Mouse (Mus musculus): ENCODE data around the gene Defb43. TPM values are rescaled to one million over a fixed set of nuclear protein-coding genes. Genes with fewer than 3 reads are reported as not detected.

The Defb43 gene
- polyA plus RNA-seq, 1 experiment from 2014 or later = not detected

DNA sequence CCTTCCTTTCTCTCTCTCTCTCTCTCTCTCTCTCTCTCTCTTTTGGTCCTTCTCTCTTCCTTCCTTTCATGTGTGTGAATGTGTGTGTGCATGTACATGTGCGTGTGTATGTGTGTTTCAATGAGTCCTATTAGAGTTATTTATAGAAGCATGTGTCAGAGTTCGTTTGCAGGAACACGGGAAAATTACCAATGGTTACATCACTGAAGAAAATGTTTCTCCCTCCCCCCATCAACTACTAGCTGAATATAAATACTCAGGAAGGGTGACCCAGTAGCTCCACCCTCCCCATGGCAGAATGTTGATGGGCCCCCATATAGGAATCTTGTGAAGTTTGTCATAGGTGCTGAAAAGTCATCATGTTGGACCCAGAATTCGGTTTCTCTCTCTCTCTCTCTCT lies 1.5 kb downstream of the Defb43 start:
- TF ChIP-seq CTCF (IDR thresholded peaks at IDR 0.05; ENCODE audit: low read depth) = no peak
- no peak for TF ChIP-seq EP300 (optimal IDR thresholded peaks at IDR 0.05)
- 60% methylated on average over 4 of the region's 4 CpGs for WGBS
- Histone ChIP-seq H3K9ac (ENCODE audit: low read length) (no peak overlapping the region), H3K4me3 (ENCODE audit: low read depth, low read length) (no peak overlapping the region), H3K36me3 (ENCODE audit: control insufficient read depth, insufficient read depth, low read length) (no peaks in the 10 kb centered on the region), H3K4me2 (replicated peaks; ENCODE audit: low read depth) (no peak overlapping the region), H3K27me3 (ENCODE audit: control insufficient read depth, insufficient read depth, low read length) (no peaks in the 10 kb centered on the region), H3K9me3 (ENCODE audit: control insufficient read depth, low read length) (0 out of 2 replicates have a peak, but pooled peaks cover 2% of the 10 kb centered on the region), H3K4me1 (replicated peaks; ENCODE audit: control insufficient read depth, insufficient read depth) (no peaks in the 10 kb centered on the region), H3K27ac (replicated peaks) (no peak overlapping the region)
- DNase-seq (ENCODE audit: low spot score) (no peak), ATAC-seq (ENCODE audit: low FRiP score, low TSS enrichment) (no peak)

DNA sequence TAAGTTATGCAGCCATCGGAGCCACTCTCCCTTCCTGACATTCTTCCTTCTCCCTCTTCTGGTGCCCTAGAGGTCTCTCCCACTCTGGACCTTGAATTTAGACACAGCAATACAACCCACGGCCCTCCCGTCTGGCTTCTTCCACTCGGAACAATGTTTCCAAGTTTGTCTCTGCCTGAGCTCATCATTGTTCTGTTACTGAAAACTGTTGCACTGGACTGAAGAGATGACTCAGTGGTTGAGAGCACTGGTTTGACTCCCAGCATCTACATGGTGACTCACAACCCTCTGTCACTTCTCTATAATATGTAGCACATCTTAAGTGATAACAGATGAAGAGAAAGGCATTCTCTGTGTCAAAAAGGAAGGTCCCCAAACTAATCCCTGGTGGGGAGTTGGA lies 3.1 kb downstream of the Defb43 start:
- Histone ChIP-seq H3K4me3 (ENCODE audit: low read depth, low read length) (no peak overlapping the region), H3K27me3 (ENCODE audit: control insufficient read depth, insufficient read depth, low read length) (no peaks in the 10 kb centered on the region), H3K36me3 (ENCODE audit: control insufficient read depth, insufficient read depth, low read length) (no peaks in the 10 kb centered on the region), H3K9me3 (ENCODE audit: control insufficient read depth, low read length) (0 out of 2 replicates have a peak, but pooled peaks cover 2% of the 10 kb centered on the region), H3K9ac (ENCODE audit: low read length) (no peak overlapping the region), H3K4me1 (replicated peaks; ENCODE audit: control insufficient read depth, insufficient read depth) (no peaks in the 10 kb centered on the region), H3K4me2 (replicated peaks; ENCODE audit: low read depth) (no peak overlapping the region), H3K27ac (replicated peaks) (no peak overlapping the region)
- ATAC-seq (ENCODE audit: low FRiP score, low TSS enrichment) (no peak), DNase-seq (ENCODE audit: low spot score) (no peak)
- 76% methylated on average over 4 of the region's 4 CpGs for WGBS
- TF ChIP-seq EP300 (optimal IDR thresholded peaks at IDR 0.05) (no peak), CTCF (IDR thresholded peaks at IDR 0.05; ENCODE audit: low read depth) (no peak)

DNA sequence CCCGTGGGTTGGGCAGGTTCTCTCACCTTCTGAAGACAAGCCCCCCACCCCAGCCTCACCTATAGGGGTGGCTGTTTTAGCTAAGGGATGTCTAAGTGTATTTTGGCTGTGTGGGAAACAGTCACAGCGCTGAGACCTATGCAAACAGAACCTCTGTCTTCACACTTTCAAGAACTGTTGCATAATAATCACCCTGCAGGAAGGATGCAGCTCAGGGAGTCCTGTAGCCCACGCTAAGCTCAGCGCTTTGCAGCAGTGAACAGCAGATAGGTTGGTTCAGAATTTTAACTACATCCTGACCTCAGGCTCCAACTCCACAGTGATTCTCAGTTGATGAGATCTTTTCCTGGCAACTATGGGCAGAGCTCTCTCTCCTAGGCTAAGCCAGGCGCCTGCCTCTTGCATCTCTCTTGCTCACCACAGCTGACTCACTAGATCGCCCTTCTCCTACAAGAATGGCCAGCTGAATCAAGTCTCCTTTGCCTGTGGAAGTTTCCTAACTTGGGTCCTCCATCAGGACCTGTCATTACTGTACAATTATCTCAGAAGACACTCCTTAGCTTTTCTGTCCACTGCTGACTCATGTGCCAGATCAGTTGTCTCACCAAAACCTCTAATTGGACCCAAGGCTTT lies 9.1 kb downstream of the Defb43 start:
- H3K9me3 ChIP-seq (ENCODE audit: control insufficient read depth, low read length) = no peaks in the 10 kb centered on the region
- no peak for DNase-seq (ENCODE audit: low spot score)
- H3K4me2 ChIP-seq (replicated peaks; ENCODE audit: low read depth) = no peak overlapping the region
- H3K27ac ChIP-seq (replicated peaks) = no peak overlapping the region
- H3K27me3 ChIP-seq (ENCODE audit: control insufficient read depth, insufficient read depth, low read length) = no peaks in the 10 kb centered on the region
- 52% methylated on average over 6 of the region's 6 CpGs for WGBS
- H3K36me3 ChIP-seq (ENCODE audit: control insufficient read depth, insufficient read depth, low read length) = no peaks in the 10 kb centered on the region
- TF ChIP-seq CTCF (IDR thresholded peaks at IDR 0.05; ENCODE audit: low read depth) (no peak), EP300 (optimal IDR thresholded peaks at IDR 0.05) (no peak)
- no peak overlapping the region for H3K9ac ChIP-seq (ENCODE audit: low read length)
- ATAC-seq (ENCODE audit: low FRiP score, low TSS enrichment) = no peak
- no peak overlapping the region for H3K4me3 ChIP-seq (ENCODE audit: low read depth, low read length)
- no peaks in the 10 kb centered on the region for H3K4me1 ChIP-seq (replicated peaks; ENCODE audit: control insufficient read depth, insufficient read depth)

DNA sequence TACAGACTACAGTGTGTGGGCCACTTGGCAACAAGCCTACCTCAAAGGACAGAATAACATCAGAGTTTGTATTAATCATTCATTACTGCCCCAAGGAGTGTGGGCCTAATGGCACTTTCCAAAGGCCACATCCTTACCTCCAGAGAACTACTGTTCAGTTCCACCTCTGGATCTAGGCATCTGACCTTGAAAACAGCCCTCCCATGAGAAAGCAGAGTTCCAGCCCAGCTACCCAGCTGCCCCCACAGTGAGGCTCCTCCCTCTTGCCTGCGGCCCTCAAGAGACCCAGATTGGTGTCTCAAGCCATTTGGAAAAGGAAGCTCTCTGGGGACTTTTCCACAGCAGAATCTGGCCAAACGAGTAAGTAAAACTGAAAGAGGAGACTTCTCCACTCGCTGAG lies 35.1 kb downstream of the Defb43 start, which contains the start of gene Defb42:
Defb42 (plus strand) TSS at position 301 of the 400 bp plus-strand sequence.
- Histone ChIP-seq H3K27me3 (ENCODE audit: control insufficient read depth, insufficient read depth, low read length) (no peaks in the 10 kb centered on the region), H3K9me3 (ENCODE audit: control insufficient read depth, low read length) (no peaks in the 10 kb centered on the region), H3K9ac (ENCODE audit: low read length) (no peak within 1 kb of the TSS), H3K27ac (replicated peaks) (no peak within 1 kb of the TSS), H3K36me3 (ENCODE audit: control insufficient read depth, insufficient read depth, low read length) (no peaks in the 10 kb centered on the region), H3K4me3 (ENCODE audit: low read depth, low read length) (no peak within 1 kb of the TSS), H3K4me2 (replicated peaks; ENCODE audit: low read depth) (no peak within 1 kb of the TSS), H3K4me1 (replicated peaks; ENCODE audit: control insufficient read depth, insufficient read depth) (no peaks in the 10 kb centered on the region)
- WGBS = 76% methylated on average over 3 of the region's 3 CpGs
- DNase-seq (ENCODE audit: low spot score) = no peak
- no peak for ATAC-seq (ENCODE audit: low FRiP score, low TSS enrichment)
- TF ChIP-seq CTCF (IDR thresholded peaks at IDR 0.05; ENCODE audit: low read depth) = no peak
- TF ChIP-seq EP300 (optimal IDR thresholded peaks at IDR 0.05) = no peak

DNA sequence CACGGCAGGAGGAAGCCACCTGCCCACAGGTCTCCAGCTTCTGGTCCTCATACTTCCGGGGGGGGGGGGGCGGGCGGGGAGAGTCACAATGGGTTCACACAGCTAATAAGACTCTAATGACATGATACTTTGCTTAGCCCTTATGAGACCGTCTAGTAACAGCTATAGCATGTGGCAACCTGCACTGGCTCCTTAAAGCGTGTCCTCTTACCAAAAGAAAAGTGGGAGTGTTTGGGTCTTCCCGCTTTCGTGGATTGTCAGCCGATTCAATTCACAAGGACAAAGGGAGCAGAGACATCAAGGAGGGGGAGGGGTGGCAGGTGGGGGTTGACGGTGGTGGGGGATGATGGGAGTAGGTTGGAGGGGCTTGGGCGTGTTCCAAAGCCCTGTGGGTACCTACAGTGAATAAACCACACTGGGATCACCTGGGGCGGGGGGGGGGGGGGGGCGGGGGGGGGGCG lies 38.4 kb downstream of the Defb43 start, which contains the start of gene Defb30:
Defb30 (minus strand) TSS at position 51 of the 461 bp plus-strand sequence.
- ATAC-seq (ENCODE audit: low FRiP score, low TSS enrichment) (no peak), DNase-seq (ENCODE audit: low spot score) (no peak)
- WGBS = 76% methylated on average over 10 of the region's 14 CpGs
- Histone ChIP-seq H3K27me3 (ENCODE audit: control insufficient read depth, insufficient read depth, low read length) (no peaks in the 10 kb centered on the region), H3K9me3 (ENCODE audit: control insufficient read depth, low read length) (no peaks in the 10 kb centered on the region), H3K4me1 (replicated peaks; ENCODE audit: control insufficient read depth, insufficient read depth) (no peaks in the 10 kb centered on the region), H3K9ac (ENCODE audit: low read length) (no peak within 1 kb of the TSS), H3K36me3 (ENCODE audit: control insufficient read depth, insufficient read depth, low read length) (no peaks in the 10 kb centered on the region), H3K27ac (replicated peaks) (no peak within 1 kb of the TSS), H3K4me2 (replicated peaks; ENCODE audit: low read depth) (no peak within 1 kb of the TSS), H3K4me3 (ENCODE audit: low read depth, low read length) (no peak within 1 kb of the TSS)
- TF ChIP-seq EP300 (optimal IDR thresholded peaks at IDR 0.05) (no peak), CTCF (IDR thresholded peaks at IDR 0.05; ENCODE audit: low read depth) (no peak)

DNA sequence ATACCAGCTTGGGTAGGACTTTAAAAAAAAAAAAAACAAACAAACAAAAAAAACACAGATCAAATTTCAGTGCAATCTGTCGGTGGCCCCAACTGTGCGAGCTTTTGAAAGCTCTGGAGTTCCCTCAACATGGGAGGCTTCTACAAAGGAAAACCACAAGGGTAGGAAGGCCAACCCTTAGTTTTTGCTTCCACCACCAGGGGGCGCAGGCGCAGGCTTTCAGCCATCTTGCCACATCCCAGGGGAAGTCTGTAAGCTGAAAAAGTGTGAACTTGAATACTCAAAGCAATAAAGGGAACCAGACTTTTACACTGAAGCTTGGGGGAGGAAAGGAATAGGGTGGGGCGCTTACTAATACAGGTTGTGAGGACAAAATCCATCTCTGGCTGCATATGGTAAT lies 39.2 kb downstream of the Defb43 start:
- ATAC-seq (ENCODE audit: low FRiP score, low TSS enrichment) (no peak), DNase-seq (ENCODE audit: low spot score) (peak; percentile 81)
- no peak overlapping the region for H3K27ac ChIP-seq (replicated peaks)
- WGBS = 33% methylated on average over 5 of the region's 5 CpGs
- H3K4me3 ChIP-seq (ENCODE audit: low read depth, low read length) = no peak overlapping the region
- H3K9me3 ChIP-seq (ENCODE audit: control insufficient read depth, low read length) = no peaks in the 10 kb centered on the region
- TF ChIP-seq EP300 (optimal IDR thresholded peaks at IDR 0.05) (no peak), CTCF (IDR thresholded peaks at IDR 0.05; ENCODE audit: low read depth) (peak; percentile 79)
- no peak overlapping the region for H3K9ac ChIP-seq (ENCODE audit: low read length)
- H3K4me2 ChIP-seq (replicated peaks; ENCODE audit: low read depth) = no peak overlapping the region
- no peaks in the 10 kb centered on the region for H3K4me1 ChIP-seq (replicated peaks; ENCODE audit: control insufficient read depth, insufficient read depth)
- H3K27me3 ChIP-seq (ENCODE audit: control insufficient read depth, insufficient read depth, low read length) = no peaks in the 10 kb centered on the region
- H3K36me3 ChIP-seq (ENCODE audit: control insufficient read depth, insufficient read depth, low read length) = no peaks in the 10 kb centered on the region

Data from stomach, postnatal 0 days (tissue).